Mouse (Mus musculus) ovary, adult 18-20 months (tissue): ENCODE measurements around the gene Ncf1.

Source experiments
- DNase-seq: peaks from one replicate; pipeline ENCODE4 v3.0.0; 2022; ENCODE audit warnings: low spot score, mixed read lengths

Ncf1 gene

GRCm38 (mm10) chr5:134244890-134245289, 15.5 kb upstream of the Ncf1 start:
- no peak for DNase-seq

GRCm38 (mm10) chr5:134243661-134244436, 14.4 kb upstream of the Ncf1 start:
- DNase-seq, result no peak

- no peak for DNase-seq
These were observed 12.4 kb upstream of the Ncf1 start for GRCm38 (mm10) chr5:134241831-134242230.

- DNase-seq, result no peak
These were observed 8.7 kb upstream of the Ncf1 start for GRCm38 (mm10) chr5:134237936-134238760.

- no peak for DNase-seq
These were observed 8.1 kb upstream of the Ncf1 start for GRCm38 (mm10) chr5:134237508-134237907.

- DNase-seq, result no peak
These were observed 7.4 kb upstream of the Ncf1 start for GRCm38 (mm10) chr5:134236796-134237195.

GRCm38 (mm10) chr5:134236241-134236640, 6.8 kb upstream of the Ncf1 start:
- DNase-seq, result no peak

GRCm38 (mm10) chr5:134235111-134235510, 5.7 kb upstream of the Ncf1 start:
- DNase-seq, result no peak

- no peak for DNase-seq
These were observed 4.8 kb upstream of the Ncf1 start for GRCm38 (mm10) chr5:134234205-134234604.

GRCm38 (mm10) chr5:134233244-134233651, 3.8 kb upstream of the Ncf1 start:
- DNase-seq, result no peak

GRCm38 (mm10) chr5:134232568-134232967, 3.1 kb upstream of the Ncf1 start:
- DNase-seq, result no peak

GRCm38 (mm10) chr5:134232111-134232510, 2.7 kb upstream of the Ncf1 start:
- no peak for DNase-seq

- DNase-seq, result no peak
These were observed 2.0 kb upstream of the Ncf1 start for GRCm38 (mm10) chr5:134231376-134231775.

- no peak for DNase-seq
These were observed 1.2 kb downstream of the Ncf1 start for GRCm38 (mm10) chr5:134228249-134228638.

- no peak for DNase-seq
These were observed 1.7 kb downstream of the Ncf1 start for GRCm38 (mm10) chr5:134227574-134228248.

GRCm38 (mm10) chr5:134226946-134227345, 2.5 kb downstream of the Ncf1 start:
- no peak for DNase-seq

GRCm38 (mm10) chr5:134225110-134225901, 4.1 kb downstream of the Ncf1 start:
- DNase-seq, result no peak

GRCm38 (mm10) chr5:134221708-134222150, 7.7 kb downstream of the Ncf1 start:
- no peak for DNase-seq

GRCm38 (mm10) chr5:134221278-134221677, 8.1 kb downstream of the Ncf1 start:
- DNase-seq, result no peak

- DNase-seq, result no peak
These were observed 11.5 kb downstream of the Ncf1 start for GRCm38 (mm10) chr5:134217900-134218299.

- DNase-seq, result no peak
These were observed 15.2 kb downstream of the Ncf1 start for GRCm38 (mm10) chr5:134214021-134214806.
